Mouse (Mus musculus) MEL (cell line): ENCODE data around the gene Ntrk3.

Experiments used
- CTCF ChIP-seq, 3 experiments: IDR thresholded peaks in 2 of 3; conservative IDR thresholded peaks in 1 of 3; 2 replicates each; pipeline ENCODE4 v1.5.1; 2011 to 2012; ENCODE audit warnings: low read length in 3 of 3, low read depth in 2 of 3, mild to moderate bottlenecking in 2 of 3, improper control_type of control experiment in 1 of 3, inconsistent platforms in 1 of 3, mixed read lengths in 1 of 3, moderate library complexity in 1 of 3; ENCODE audit not compliant: control insufficient read depth in 1 of 3, insufficient read depth in 1 of 3, poor library complexity in 1 of 3, severe bottlenecking in 1 of 3
- E2F4 ChIP-seq: IDR thresholded peaks from 2 replicates; pipeline ENCODE4 v1.6.1; 2011; ENCODE audit warnings: low read depth, low read length, improper control_type of control experiment, borderline replicate concordance
- ELF1 ChIP-seq: IDR thresholded peaks from 2 replicates; pipeline ENCODE4 v1.6.1; 2014; ENCODE audit warnings: low read depth, mild to moderate bottlenecking, inconsistent platforms, low read length, improper control_type of control experiment, moderate library complexity
- EP300 ChIP-seq, 2 experiments: IDR thresholded peaks; 2 replicates each; pipeline ENCODE4 v1.6.1; 2011; ENCODE audit warnings: improper control_type of control experiment in 2 of 2, low read length in 2 of 2, low read depth in 1 of 2, mild to moderate bottlenecking in 1 of 2
- HCFC1 ChIP-seq: IDR thresholded peaks from 2 replicates; pipeline ENCODE4 v1.6.1; 2012; ENCODE audit warnings: low read depth, mild to moderate bottlenecking, inconsistent platforms, low read length, improper control_type of control experiment, moderate library complexity
- MEF2A ChIP-seq: IDR thresholded peaks from 2 replicates; pipeline ENCODE4 v1.6.1; 2014; ENCODE audit warnings: low read depth, mild to moderate bottlenecking, inconsistent platforms, low read length, improper control_type of control experiment; ENCODE audit not compliant: poor library complexity, insufficient replicate concordance, severe bottlenecking; ENCODE audit errors: extremely low read depth
- NRF1 ChIP-seq: IDR thresholded peaks from 2 replicates; pipeline ENCODE4 v1.6.1; 2014; ENCODE audit warnings: low read depth, mild to moderate bottlenecking, inconsistent platforms, low read length, improper control_type of control experiment, moderate library complexity; ENCODE audit not compliant: poor library complexity, insufficient read depth, severe bottlenecking
- POLR2A ChIP-seq, 2 experiments: IDR thresholded peaks; 2 replicates each; pipeline ENCODE4 v1.6.1; 2011 to 2012; ENCODE audit warnings: low read length in 2 of 2, mild to moderate bottlenecking in 2 of 2, control low read depth in 1 of 2, improper control_type of control experiment in 1 of 2, low read depth in 1 of 2, moderate library complexity in 1 of 2; ENCODE audit not compliant: control insufficient read depth in 1 of 2, insufficient read depth in 1 of 2, poor library complexity in 1 of 2
- POLR2AphosphoS5 ChIP-seq: IDR thresholded peaks from 2 replicates; pipeline ENCODE4 v1.6.1; 2012; ENCODE audit warnings: low read depth, borderline replicate concordance, mild to moderate bottlenecking, inconsistent platforms, low read length, moderate library complexity, mixed read lengths
- SIN3A ChIP-seq: IDR thresholded peaks from 2 replicates; pipeline ENCODE4 v1.6.1; 2012; ENCODE audit warnings: low read length, improper control_type of control experiment, inconsistent platforms
- USF2 ChIP-seq, 2 experiments: IDR thresholded peaks; 2 replicates each; pipeline ENCODE4 v1.6.1; 2011 to 2012; ENCODE audit warnings: improper control_type of control experiment in 2 of 2, low read length in 2 of 2, borderline replicate concordance in 1 of 2, inconsistent platforms in 1 of 2, low read depth in 1 of 2, mild to moderate bottlenecking in 1 of 2; ENCODE audit not compliant: insufficient read depth in 1 of 2

DNA sequence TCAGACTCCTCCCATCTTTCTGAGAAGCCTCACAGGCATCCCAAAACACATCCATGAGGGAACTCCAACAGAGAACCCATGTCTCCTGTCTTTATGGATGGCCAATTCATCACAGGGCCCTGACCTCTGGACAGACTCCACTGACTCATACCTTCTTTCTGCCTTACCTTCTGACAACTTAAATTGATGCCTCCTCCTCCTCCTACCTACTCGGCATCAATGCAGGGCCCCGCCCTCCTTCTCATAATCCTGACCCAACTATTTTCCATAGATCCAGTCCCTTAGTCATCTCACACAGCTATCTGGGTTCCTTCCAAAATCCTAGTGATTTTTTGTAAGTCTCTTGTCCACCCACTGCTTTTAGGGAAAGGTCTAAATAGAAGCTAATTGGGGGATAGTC lies 78.0 kb downstream of the Ntrk3 start:
- TF ChIP-seq MEF2A (no peak), EP300 (IDR thresholded peaks at IDR 0.05; ENCODE audit: low read depth in 1 of 2, low read length in 2 of 2) (no peak), CTCF (IDR thresholded peaks at IDR 0.05 in 2 of 3, conservative IDR thresholded peaks at IDR 0.05 in 1 of 3; ENCODE audit: control insufficient read depth in 1 of 3, insufficient read depth in 1 of 3, low read depth in 2 of 3, low read length in 3 of 3, poor library complexity in 1 of 3, severe bottlenecking in 1 of 3) (no peak), POLR2AphosphoS5 (no peak), ELF1 (no peak), NRF1 (no peak), POLR2A (IDR thresholded peaks at IDR 0.05; ENCODE audit: control insufficient read depth in 1 of 2, insufficient read depth in 1 of 2, low read depth in 1 of 2, low read length in 2 of 2, poor library complexity in 1 of 2) (no peak), SIN3A (no peak), USF2 (IDR thresholded peaks at IDR 0.05; ENCODE audit: borderline replicate concordance in 1 of 2, insufficient read depth in 1 of 2, low read depth in 1 of 2, low read length in 2 of 2) (no peak), HCFC1 (no peak), E2F4 (no peak)
